Mouse (Mus musculus) E14TG2a.4 (cell line): ENCODE results near the gene Slc25a33.

ENCODE experiments used
- H3K27me3 ChIP-seq: 2 replicates; pipeline ENCODE4 v1.6.1; 2014; ENCODE audit warnings: low read length, control low read depth; ENCODE audit not compliant: insufficient read depth
- H3K36me3 ChIP-seq: 2 replicates; pipeline ENCODE4 v1.6.1; 2014; ENCODE audit warnings: low read length, control low read depth; ENCODE audit not compliant: insufficient read depth
- H3K4me1 ChIP-seq: replicated peaks from 2 replicates; pipeline ENCODE4 v1.6.1; 2014; ENCODE audit warnings: low read depth, low read length, control low read depth
- H3K4me3 ChIP-seq: replicated peaks from 2 replicates; pipeline ENCODE4 v1.5.1; 2014; ENCODE audit warnings: mild to moderate bottlenecking, low read length
- H3K9me3 ChIP-seq: 2 replicates; pipeline ENCODE4 v1.6.1; 2014; ENCODE audit warnings: low read length, control low read depth
- CTCF ChIP-seq: conservative IDR thresholded peaks from 2 replicates; pipeline ENCODE4 v1.5.1; 2014; ENCODE audit warnings: low read length
- NANOG ChIP-seq: IDR thresholded peaks from 2 replicates; pipeline ENCODE4 v1.6.1; 2014; ENCODE audit warnings: borderline replicate concordance, low read length, mixed read lengths
- POU5F1 ChIP-seq: IDR thresholded peaks from 2 replicates; pipeline ENCODE4 v1.6.1; 2014; ENCODE audit warnings: low read length, borderline replicate concordance

Slc25a33 gene

GRCm38 (mm10) chr4:149790969-149791368 is 16.9 kb upstream of the Slc25a33 start:
- TF ChIP-seq CTCF: no peak
- TF ChIP-seq POU5F1: no peak
- TF ChIP-seq NANOG: no peak
- Histone ChIP-seq H3K4me1 (peaks cover 21% of the 10 kb centered on the region), H3K27me3 (no peaks in the 10 kb centered on the region), H3K4me3 (no peak overlapping the region), H3K9me3 (peaks cover 5% of the 10 kb centered on the region), H3K36me3 (no peaks in the 10 kb centered on the region)

GRCm38 (mm10) chr4:149790546-149790945 is 16.5 kb upstream of the Slc25a33 start:
- H3K36me3 ChIP-seq: no peaks in the 10 kb centered on the region
- H3K4me1 ChIP-seq: peaks cover 20% of the 10 kb centered on the region
- H3K9me3 ChIP-seq: peaks cover 5% of the 10 kb centered on the region
- TF ChIP-seq POU5F1 (no peak), NANOG (no peak), CTCF (no peak)
- H3K27me3 ChIP-seq: no peaks in the 10 kb centered on the region
- H3K4me3 ChIP-seq: no peak overlapping the region

- no peak for TF ChIP-seq CTCF
- no peak for TF ChIP-seq POU5F1
- TF ChIP-seq NANOG: no peak
These were observed 15.5 kb upstream of the Slc25a33 start for GRCm38 (mm10) chr4:149789421-149790194.

GRCm38 (mm10) chr4:149784901-149785300 is 10.8 kb upstream of the Slc25a33 start:
- Histone ChIP-seq H3K4me3 (no peak overlapping the region), H3K9me3 (peaks cover 5% of the 10 kb centered on the region), H3K4me1 (peaks cover 22% of the 10 kb centered on the region), H3K27me3 (peaks cover 3% of the 10 kb centered on the region; the same call in 1 of the 2 replicates), H3K36me3 (no peaks in the 10 kb centered on the region)
- TF ChIP-seq NANOG: no peak
- TF ChIP-seq POU5F1: no peak
- TF ChIP-seq CTCF: no peak

More at GRCm38 (mm10) chr4:149789421-149790194, 15.5 kb upstream of the Slc25a33 start:
- Histone ChIP-seq H3K36me3 (no peaks in the 10 kb centered on the region), H3K4me3 (no peak overlapping the region), H3K9me3 (peaks cover 5% of the 10 kb centered on the region), H3K4me1 (peaks cover 16% of the 10 kb centered on the region), H3K27me3 (no peaks in the 10 kb centered on the region)

- TF ChIP-seq POU5F1 (no peak), CTCF (no peak), NANOG (no peak)
- peaks cover 5% of the 10 kb centered on the region for H3K9me3 ChIP-seq
- H3K4me3 ChIP-seq: no peak overlapping the region
- no peaks in the 10 kb centered on the region for H3K36me3 ChIP-seq
- H3K27me3 ChIP-seq: peaks cover 3% of the 10 kb centered on the region; the same call in 1 of the 2 replicates
- H3K4me1 ChIP-seq: peaks cover 22% of the 10 kb centered on the region
These were observed 10.3 kb upstream of the Slc25a33 start for GRCm38 (mm10) chr4:149784371-149784770.

GRCm38 (mm10) chr4:149782975-149783374 is 8.9 kb upstream of the Slc25a33 start:
- H3K4me1 ChIP-seq: peaks cover 25% of the 10 kb centered on the region
- TF ChIP-seq POU5F1 (no peak), NANOG (no peak), CTCF (no peak)
- no peaks in the 10 kb centered on the region for H3K36me3 ChIP-seq
- H3K4me3 ChIP-seq: no peak overlapping the region
- peaks cover 3% of the 10 kb centered on the region; the same call in 1 of the 2 replicates for H3K27me3 ChIP-seq
- H3K9me3 ChIP-seq: peaks cover 5% of the 10 kb centered on the region

GRCm38 (mm10) chr4:149780565-149781356 is 6.7 kb upstream of the Slc25a33 start:
- no peak for TF ChIP-seq NANOG

GRCm38 (mm10) chr4:149779966-149780365 is 5.9 kb upstream of the Slc25a33 start:
- no peaks in the 10 kb centered on the region for H3K9me3 ChIP-seq
- peaks cover 17% of the 10 kb centered on the region for H3K27me3 ChIP-seq
- peaks cover 33% of the 10 kb centered on the region for H3K4me1 ChIP-seq
- no peak overlapping the region for H3K4me3 ChIP-seq
- TF ChIP-seq POU5F1 (no peak), NANOG (no peak), CTCF (no peak)
- no peaks in the 10 kb centered on the region for H3K36me3 ChIP-seq

More at GRCm38 (mm10) chr4:149780565-149781356, 6.7 kb upstream of the Slc25a33 start:
- peaks cover 33% of the 10 kb centered on the region for H3K4me1 ChIP-seq
- H3K27me3 ChIP-seq: peaks cover 16% of the 10 kb centered on the region
- no peaks in the 10 kb centered on the region for H3K36me3 ChIP-seq
- H3K9me3 ChIP-seq: no peaks in the 10 kb centered on the region
- H3K4me3 ChIP-seq: no peak overlapping the region

GRCm38 (mm10) chr4:149777126-149777525 is 3.0 kb upstream of the Slc25a33 start:
- Histone ChIP-seq H3K4me1 (peaks cover 45% of the 10 kb centered on the region), H3K36me3 (no peaks in the 10 kb centered on the region), H3K4me3 (no peak overlapping the region), H3K27me3 (peaks cover 35% of the 10 kb centered on the region), H3K9me3 (no peaks in the 10 kb centered on the region)
- TF ChIP-seq CTCF: no peak
- TF ChIP-seq POU5F1: no peak
- no peak for TF ChIP-seq NANOG
